Mouse (Mus musculus) embryo, embryonic 11 days (tissue): ENCODE results near the gene Scfd2.

Experiments
- DNase-seq: peaks from one replicate; pipeline ENCODE4 v3.0.0-alpha.2; 2015

Scfd2 gene

DNA sequence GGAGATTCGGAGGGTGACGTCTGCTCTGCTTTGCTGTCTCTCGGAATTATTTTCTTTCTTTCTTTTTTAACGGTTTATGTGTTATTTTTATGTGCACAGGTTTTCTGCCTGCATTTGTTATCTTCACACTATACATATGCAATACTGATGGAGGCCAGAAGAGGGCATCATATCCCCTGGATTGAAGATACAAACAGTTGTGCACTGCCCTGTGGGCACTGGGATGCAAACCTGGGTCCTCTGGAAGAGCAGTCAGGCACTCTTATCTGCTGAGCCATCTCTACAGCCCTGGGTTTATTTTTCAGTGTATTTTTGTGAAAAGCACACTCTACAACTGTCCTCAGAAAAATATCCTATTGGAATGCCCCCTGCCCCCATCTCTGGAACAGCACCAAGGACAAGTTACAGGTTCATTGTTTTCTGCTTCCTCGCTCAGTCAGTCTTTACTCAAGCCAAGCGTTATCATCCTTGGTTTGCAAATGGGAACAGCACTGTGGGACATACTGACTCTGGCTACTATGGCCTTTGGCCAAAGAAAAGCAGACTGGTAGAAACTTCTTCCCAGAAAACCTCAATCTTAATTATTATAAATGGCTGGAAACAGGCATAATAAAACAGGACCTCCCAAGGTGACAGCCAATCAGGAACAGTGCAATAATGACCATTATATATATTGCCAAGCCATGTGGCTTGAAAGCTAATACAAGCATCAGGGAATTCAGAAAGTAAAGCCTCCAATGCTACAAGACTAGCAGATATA is 75.9 kb downstream of the Scfd2 start:
- no peak for DNase-seq

- DNase-seq = no peak
Measured at GRCm38 (mm10) chr5:74455094-74455493, 76.5 kb downstream of the Scfd2 start.

DNA sequence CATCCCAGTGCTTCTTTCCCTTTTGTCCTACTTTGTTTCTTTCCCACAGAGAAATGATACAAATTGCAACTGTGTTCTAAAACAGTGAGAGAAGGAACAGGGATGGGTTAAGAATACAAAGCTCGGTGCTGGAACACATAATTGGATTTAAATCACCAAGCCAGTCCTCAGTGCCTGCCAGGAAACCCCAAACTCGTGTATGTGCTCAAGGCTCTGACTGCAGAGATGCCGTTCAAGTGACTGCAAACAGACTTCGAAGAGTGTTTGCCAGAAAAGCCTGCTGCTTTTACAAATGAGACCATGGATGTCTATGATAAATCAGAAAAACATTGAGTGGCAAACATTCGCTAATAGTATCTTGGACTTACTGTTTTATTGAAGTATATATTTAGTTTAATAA is 80.6 kb downstream of the Scfd2 start:
- DNase-seq = peak; percentile 14

- DNase-seq = no peak
Measured at GRCm38 (mm10) chr5:74447517-74448334, 83.8 kb downstream of the Scfd2 start.

- DNase-seq = no peak
Measured at GRCm38 (mm10) chr5:74445861-74446260, 85.7 kb downstream of the Scfd2 start.

DNA sequence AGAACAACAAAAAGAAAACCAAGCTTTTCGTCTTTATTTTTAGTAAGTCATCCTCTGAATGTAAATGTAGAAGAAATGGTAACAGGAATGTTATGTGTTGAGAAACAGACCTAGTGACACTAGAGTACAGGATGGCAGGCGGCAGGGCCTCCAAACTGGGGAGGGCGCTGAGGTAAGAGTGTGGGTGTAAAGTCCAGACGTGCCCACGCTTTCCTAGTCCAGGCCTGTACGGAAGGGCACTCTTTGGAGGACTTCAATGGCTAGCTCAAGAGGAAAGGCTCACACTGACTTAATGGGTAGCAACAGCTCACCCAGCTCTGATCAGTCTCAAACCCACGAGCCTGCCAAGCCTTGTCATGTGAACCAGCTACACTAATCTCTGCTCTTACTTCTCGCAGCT is 93.2 kb downstream of the Scfd2 start:
- DNase-seq = no peak

- DNase-seq = peak; percentile 85
Measured at GRCm38 (mm10) chr5:74433580-74434147, 97.9 kb downstream of the Scfd2 start.

DNA sequence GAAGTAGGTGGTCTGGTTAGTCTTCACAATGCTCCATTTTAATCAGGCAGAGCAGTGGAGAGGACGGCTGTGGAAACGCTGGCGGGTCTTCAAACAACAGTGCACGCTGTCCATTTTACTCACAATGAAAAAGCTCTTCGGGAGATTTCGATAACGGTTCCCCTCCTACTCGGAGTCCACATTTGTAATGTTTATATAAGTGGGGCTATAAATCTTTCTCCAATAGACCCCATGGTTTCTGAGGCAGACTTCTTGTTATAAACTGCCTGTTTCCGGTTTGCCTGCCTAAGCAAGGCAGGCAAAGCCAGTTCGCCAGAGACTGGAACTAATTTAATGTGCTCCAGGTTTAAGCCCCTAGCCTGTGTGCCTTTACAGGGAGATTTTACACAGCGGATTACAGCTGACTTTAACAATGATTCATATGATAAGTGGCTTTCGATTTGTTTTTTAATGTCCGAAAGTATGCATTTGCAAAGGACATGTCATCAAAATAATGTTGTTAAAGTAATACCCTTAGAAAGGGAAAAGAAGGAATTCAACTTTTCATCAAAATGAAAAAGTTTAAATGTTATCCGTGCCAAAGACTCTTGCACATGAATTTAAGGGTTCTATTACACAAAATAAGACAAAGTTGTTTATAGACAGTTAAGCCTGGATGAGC is 98.5 kb downstream of the Scfd2 start:
- DNase-seq = peak; percentile 89

- DNase-seq = no peak
Measured at GRCm38 (mm10) chr5:74420615-74421132, 110.9 kb downstream of the Scfd2 start.

GRCm38 (mm10) chr5:74412557-74412956 is 119.0 kb downstream of the Scfd2 start:
- DNase-seq = no peak

DNA sequence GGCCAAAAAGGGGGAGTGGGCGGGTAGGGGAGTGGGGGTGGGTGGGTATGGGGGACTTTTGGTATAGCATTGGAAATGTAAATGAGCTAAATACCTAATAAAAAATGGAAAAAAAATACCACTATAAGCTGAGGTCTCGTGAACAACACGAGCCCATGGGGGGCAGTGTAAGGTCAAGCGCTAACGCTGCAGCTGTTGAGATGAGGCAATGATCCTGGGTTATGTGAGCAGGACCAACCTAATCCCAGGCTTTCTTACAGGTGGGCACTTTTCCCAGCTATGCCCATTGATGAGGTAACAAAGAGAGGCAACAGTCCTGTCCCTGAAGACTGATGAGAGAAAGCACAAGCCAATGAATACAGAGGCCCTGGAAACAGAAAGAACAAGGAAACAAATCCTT is 126.7 kb downstream of the Scfd2 start:
- DNase-seq = no peak

GRCm38 (mm10) chr5:74404083-74404482 is 127.5 kb downstream of the Scfd2 start:
- DNase-seq = no peak

DNA sequence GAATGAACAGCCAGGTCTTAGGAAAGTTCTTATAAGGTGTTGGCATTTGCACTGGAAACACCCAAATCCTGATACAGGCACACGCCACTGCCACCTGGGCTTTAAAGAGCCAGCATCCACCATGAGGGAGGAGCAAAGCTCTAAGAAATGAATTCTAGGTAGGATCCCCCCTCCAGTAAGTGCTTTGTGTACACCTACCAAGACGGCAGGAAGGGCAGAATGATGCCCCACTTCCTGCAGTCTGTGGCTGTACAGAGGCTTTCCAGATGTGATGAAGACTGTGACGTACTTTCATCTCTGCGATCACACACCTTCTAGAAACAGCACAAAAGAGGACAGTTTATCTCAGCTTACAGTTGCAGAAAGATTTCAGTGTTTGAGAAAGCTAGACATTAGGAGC is 128.9 kb downstream of the Scfd2 start:
- DNase-seq = no peak

GRCm38 (mm10) chr5:74391806-74392205 is 139.8 kb downstream of the Scfd2 start:
- DNase-seq = no peak

- DNase-seq = no peak
Measured at GRCm38 (mm10) chr5:74391346-74391745, 140.2 kb downstream of the Scfd2 start.

DNA sequence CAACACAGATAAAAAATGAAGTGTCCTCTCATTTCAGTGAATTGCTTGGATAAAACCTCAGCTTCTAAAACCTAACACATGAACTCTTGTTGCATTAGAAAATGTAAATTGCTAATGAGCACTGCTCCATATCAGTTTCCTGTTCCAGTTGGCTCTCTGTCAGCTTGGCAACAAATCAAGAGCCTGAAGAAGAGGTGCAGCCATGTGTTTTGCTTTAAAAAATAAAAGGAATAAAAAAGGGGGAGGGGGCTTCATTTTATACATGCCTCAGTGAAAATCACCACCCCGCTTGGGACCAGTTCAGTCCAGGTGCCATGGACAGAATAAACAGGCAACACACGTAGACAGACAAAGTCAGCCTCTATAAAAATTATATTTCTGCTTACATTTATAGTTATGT is 142.7 kb downstream of the Scfd2 start:
- no peak for DNase-seq

DNA sequence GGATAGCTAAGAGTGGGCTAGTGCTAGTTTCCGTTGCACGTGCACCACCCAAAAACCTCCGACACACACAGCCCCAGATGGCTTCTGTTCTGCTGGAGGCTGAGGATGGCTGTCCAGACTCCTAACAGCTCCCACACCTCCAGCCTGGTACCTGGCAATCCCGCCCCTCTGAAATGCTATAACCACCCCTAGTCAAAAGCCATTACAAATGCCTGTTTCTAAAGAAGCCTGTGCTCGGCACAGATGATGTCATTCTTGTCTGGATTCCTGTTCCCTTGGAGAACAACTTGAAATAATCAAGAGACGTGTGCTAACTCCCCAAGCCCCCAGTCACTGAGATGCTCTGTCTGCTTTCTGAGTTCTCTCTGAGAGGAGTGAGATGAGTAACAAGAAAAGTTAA is 143.5 kb downstream of the Scfd2 start:
- no peak for DNase-seq

DNA sequence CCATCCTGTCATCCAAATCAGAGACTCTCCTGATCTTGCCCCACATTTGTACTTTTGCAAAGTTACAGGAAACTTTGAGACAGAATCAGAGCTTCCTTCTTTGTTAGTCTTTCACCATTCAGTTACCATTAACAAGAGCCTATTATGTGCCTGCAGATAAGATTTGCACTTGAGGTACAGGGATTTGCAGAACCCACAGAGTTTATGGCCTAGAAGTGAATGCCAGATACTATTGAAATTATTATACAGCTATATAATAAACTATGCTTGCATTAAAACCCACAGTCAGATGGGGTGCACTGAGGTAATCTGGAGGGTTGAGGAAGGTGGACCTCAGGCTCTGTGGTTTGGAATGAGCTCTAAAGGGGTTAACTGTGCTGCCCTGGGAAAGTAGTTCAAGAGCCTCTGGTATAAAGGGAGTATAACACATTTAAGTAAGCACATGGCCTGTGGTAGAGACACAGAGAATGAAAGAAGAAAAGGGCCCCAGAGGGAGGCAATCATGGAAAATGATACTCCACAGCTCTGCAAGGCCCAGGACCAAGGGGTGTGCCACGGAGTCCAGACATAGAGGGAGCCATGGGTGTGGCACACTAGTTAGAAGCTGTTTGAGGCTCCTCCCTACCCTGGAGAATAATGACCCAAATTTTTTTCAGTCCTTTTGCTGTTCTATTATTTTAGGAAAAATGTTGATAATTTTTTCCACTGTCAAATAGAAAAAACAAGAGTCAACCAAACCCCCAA is 144.2 kb downstream of the Scfd2 start:
- no peak for DNase-seq

DNA sequence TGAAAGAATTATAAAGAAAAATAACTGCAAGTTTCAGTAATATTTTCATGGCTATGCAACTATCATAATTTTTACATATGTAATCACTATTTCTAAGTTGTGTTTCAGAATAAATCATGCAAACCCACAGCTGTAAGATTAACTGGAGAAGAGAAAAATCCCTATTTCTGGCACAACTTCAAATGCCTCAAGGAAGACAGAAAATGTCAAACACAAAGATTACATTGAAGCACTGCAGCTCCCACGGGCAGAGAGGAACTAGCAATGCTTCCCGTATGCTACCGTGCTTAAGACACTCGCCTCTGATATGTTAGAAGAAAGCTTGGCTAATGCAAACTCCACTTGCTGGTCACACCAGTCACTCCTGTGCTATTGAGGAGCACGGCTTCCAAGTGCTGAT is 151.5 kb downstream of the Scfd2 start:
- DNase-seq = no peak

DNA sequence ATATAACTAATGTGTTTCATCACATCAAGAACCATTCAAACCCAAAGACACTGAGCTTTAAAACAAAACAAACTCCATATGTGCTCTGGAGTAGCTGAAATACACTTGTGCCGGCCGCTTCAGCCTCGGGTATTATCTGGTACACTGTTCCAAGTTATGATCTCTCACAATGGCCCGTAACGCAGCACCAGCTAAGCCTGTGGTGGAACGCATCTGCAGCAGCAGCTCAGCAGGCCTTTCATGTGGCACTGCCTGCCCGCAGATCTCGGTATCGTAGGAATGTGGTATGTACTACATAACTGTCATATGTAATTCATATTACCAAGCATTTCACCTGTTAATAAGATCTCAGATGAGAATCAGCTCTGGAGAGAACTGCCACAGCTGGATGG is 164.9 kb downstream of the Scfd2 start:
- no peak for DNase-seq

- DNase-seq = peak; percentile 23
Measured at GRCm38 (mm10) chr5:74365984-74366709, 165.4 kb downstream of the Scfd2 start.

GRCm38 (mm10) chr5:74365408-74365807 is 166.2 kb downstream of the Scfd2 start:
- DNase-seq = peak; percentile 31
